Mouse (Mus musculus) CH12F3 (cell line): ENCODE measurements around the gene Sec14l5.

ENCODE experiments used
- in situ Hi-C: fragments of 300-500 bp; cut with MboI; formaldehyde crosslinking; loops from 2 replicates; pipeline ENCODE4 v1.14.3; 2020; ENCODE audit warnings: low sequenced_read_pairs

Gene Sec14l5

DNA sequence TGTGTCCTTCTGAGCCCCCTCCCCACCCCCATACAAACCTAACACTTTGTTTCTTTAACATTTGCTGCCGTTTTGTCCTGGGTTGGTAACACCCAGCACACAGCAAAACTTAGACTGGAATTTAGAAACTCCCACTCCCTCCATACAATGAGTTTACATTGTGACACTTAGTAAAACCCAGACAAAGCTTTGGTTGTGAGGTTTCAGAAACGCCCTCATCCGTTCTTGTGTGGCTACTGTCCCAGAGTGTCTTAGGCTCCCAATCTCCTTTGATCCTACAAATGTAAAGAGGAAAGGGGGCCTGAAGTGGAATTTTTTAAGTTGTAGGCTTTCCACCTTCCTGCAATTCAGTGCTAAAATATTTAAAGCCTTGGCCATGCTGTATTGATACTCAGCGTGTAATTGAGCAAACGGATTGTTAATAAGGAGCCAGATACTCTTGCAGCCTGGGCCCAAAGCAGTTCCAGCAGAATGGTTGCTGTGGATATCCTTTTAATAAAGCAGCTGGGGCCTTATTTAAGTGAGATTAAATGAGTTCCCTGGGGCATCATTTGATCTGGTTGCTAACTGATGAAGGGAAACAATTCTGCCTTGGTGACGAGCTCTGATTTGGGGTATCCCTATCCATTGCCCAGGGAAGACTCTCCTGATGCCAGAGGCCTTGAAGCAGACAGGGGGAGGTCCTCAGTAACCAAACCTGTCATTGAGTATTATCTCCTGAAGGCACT is 6.6 kb downstream of the Sec14l5 start:
- in situ Hi-C loops, result no loop called here

DNA sequence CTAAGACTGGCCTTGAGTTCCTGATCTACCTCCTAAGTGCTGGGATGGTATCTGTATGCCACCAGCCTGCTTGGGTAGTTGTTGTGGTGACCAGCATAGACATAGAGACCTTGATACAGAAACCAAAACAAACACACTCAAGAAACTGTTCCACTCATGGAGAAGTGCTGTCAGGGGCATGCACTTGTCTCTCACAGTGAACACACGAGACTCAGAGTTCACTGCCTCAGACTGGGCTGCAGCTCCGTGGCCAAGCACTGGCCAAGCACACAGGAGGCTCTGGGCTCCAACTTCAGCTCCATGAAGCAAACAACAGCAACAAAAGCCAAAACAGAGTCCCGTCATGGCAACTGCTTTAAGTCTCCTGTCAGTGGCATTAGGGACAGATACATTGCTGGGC is 8.1 kb downstream of the Sec14l5 start:
- in situ Hi-C loops, result no loop called here

GRCm38 (mm10) chr16:5156495-5156894 is 9.6 kb downstream of the Sec14l5 start:
- in situ Hi-C loops, result no loop called here

DNA sequence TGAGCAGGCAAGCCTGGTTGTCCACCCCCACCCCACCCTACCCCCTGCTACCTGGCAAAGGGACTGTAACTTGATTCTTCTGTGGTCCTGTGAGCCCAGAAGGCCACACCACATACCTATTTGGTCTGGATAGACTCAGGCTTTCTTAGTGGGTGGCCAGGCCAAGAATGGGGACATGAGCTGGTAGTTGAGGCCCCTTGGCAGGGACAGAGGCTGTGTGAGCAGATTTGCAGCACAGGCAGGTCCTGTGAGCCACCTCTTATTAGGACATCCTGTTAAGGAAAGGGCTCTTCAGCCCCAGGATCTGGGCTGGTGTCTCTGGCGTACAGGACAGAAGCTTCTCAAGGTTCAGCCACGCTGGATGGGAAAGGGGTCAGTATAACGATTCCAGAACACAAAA is 10.2 kb downstream of the Sec14l5 start:
- in situ Hi-C loops, result no loop called here

- in situ Hi-C loops, result no loop called here
Measured at GRCm38 (mm10) chr16:5159248-5159647, 12.3 kb downstream of the Sec14l5 start.

- in situ Hi-C loops, result no loop called here
Measured at GRCm38 (mm10) chr16:5164327-5164726, 17.4 kb downstream of the Sec14l5 start.

DNA sequence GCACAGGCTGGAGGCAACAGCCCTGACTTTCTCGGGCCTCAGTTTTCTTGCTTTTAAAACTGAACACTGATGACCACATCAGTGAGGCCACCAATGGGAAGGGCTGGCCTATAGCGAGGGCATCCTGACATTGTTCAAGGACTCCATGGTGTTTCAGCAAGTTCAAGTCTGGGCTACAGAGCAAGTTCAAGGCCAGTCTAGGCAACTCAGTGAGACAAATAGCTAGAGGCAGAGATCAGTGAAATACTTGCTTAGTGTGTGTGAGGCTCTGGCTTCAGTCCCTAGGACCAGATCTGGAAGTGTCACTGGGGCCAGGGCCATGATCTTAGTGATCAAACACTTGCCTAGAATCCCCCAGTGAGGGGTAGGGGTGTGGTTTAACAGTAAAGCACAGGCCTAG is 21.1 kb downstream of the Sec14l5 start:
- in situ Hi-C loops, result no loop called here

GRCm38 (mm10) chr16:5168829-5169228 is 21.9 kb downstream of the Sec14l5 start:
- in situ Hi-C loops, result no loop called here

- in situ Hi-C loops, result no loop called here
Measured at GRCm38 (mm10) chr16:5172636-5173035, 25.7 kb downstream of the Sec14l5 start.

- in situ Hi-C loops, result no loop called here
Measured at GRCm38 (mm10) chr16:5183310-5183975, 36.5 kb downstream of the Sec14l5 start.

DNA sequence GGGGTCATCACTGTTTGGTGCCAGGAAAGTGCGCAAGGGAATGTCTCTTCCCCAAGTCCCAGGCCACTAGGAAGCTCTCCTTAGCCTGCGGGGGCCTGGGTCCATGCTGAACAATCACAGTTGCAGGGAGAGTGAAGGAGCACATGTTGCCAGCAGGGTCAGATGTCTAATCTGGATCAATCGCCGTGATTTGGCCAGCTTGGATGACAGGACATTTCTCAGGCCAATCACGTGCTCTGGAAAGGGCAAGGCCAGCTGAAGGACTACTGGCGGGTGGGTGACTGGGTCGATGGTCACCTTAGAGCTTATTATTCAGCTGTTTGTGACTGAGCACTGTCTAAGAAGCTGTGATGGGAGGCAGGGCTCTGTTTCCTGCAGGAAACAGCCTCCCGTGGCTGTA is 37.2 kb downstream of the Sec14l5 start:
- in situ Hi-C loops, result no loop called here

- in situ Hi-C loops, result no loop called here
Measured at GRCm38 (mm10) chr16:5184956-5185355, 38.0 kb downstream of the Sec14l5 start.

GRCm38 (mm10) chr16:5185691-5186090 is 38.8 kb downstream of the Sec14l5 start:
- in situ Hi-C loops, result no loop called here

DNA sequence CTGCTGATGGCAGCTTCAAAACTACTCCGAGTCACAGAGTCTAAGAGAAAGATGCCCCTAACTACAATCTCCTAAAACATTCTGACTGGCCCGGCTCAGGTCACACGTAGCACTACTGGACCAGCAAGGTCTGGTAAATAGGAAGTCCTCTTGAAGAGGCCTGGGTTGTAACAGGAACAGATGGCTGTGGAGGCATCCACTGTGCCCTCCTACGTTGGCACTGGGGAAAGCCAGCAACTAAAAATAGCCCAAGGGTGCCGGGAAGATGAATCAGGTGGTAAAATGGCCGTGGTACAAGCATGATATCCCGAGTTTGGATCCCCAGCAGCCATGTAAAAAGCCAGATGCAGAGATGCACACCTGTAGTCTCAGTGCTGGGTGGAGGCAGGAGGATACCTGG is 39.3 kb downstream of the Sec14l5 start:
- in situ Hi-C loops, result no loop called here

DNA sequence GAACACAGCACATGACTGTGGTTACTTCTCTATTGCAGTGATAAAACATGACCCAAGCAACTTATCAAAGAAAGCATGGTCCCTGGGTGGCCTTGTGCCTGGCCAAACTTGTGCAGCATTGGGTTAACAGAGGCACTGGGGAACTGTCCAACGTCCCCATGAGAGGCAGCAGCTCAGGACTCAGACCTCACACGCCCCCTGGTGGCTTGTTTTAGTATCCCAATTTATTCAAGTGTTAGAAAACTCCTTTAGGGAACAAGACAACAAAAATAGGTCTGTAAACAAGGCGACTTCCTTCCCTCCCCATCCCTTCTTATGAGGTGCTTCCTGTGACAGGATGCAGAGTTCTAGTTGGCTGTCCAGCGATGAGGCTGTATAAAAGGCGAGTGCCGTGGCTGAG is 48.2 kb downstream of the Sec14l5 start:
- in situ Hi-C loops, result no loop called here

DNA sequence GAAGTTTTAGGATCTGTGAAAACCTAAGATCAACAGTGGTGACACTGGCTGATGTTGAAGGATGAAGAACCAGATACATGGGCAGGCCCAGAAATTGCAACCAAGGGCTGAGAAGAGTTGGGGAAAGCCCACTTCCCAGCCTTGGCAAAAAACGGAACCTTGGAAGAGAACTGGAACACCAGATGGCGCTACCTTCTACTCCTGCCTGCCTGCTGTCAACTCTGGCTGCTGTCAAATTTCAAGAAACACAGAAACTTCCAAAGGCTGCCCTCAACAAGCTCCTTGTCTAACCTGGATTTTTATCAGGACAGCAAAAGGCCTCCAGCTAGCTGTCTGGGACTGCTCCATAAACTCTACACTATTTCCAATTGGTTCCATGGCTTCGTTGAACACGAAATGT is 55.8 kb downstream of the Sec14l5 start:
- in situ Hi-C loops, result no loop called here

- in situ Hi-C loops, result no loop called here
Measured at GRCm38 (mm10) chr16:5203200-5203599, 56.3 kb downstream of the Sec14l5 start.

DNA sequence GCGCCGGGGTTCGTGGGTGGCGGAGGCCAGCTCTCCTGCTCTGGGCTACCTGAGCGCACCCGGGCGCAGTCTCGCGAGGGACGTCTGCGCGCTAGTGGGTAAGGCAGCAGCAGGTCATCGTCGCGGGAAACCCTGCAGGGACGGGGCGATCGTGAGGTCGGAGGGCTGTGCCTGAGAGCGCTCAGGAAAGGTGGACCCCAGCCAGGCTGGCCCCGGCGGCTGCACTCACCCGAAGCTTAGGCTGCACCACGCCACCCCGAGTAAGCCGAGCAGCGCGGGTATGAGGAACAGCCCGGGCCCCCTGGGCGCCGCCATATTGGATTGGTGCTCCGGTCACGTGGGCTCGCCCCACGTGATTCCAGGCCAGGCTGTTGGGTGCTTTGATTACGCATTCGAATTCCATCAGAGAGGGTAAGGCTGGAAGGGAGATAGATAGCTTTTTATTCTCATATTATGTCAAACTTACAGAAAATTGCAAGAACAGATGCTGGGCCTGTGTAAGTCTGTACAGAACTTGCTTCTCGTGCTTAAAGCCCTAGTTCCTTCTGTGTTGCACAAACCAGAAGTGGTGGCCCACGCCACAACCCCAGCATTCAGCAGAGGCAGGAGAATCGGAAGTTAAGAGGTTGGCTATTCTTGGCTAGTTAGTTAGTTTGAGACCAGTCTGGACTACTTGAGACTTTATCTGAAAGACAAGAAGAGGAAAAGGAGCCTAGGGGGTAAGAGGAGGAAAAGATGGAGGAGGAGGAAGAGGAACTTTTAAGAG is 56.9 kb downstream of the Sec14l5 start, which contains the start of gene Nagpa:
Gene Nagpa (minus strand): TSS at position 345 of the 766 bp plus-strand sequence.
- in situ Hi-C loops, result no loop called here

GRCm38 (mm10) chr16:5205431-5205970 is 58.6 kb downstream of the Sec14l5 start:
- in situ Hi-C loops, result no loop called here

DNA sequence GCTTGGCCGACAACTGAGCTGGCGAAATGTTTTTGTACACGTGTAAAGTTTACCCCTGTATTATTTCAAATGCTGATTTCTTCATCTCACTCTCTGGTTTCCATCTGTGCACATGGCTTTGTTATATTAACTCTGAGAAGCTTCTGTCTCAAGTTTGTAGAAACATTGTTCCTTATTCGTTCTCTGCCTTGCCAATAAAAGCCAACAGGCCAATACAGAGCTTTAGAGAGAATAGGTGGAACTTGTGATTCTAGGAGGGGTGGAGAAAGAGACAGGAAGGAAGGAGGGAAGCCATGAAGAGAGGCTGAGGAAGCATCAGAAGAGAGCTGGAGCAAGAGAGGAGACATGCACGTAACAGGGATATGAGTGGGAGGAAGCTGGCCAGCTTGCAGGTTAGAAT is 59.1 kb downstream of the Sec14l5 start:
- in situ Hi-C loops, result no loop called here

GRCm38 (mm10) chr16:5210365-5210764 is 63.5 kb downstream of the Sec14l5 start:
- in situ Hi-C loops, result no loop called here
